Mouse (Mus musculus): ENCODE data around the gene Agbl4.

GRCm38 (mm10) chr4:111485189-111485588 is 1087.7 kb downstream of the Agbl4 start:
- TF ChIP-seq JUND (conservative IDR thresholded peaks at IDR 0.05; ENCODE audit: low read depth, low read length) (no peak), CTCF (conservative IDR thresholded peaks at IDR 0.05 in 1 of 2, IDR thresholded peaks at IDR 0.05 in 1 of 2; ENCODE audit: low read depth in 2 of 2, low read length in 2 of 2) (no peak), EP300 (IDR thresholded peaks at IDR 0.05; ENCODE audit: low read length) (no peak), RAD21 (IDR thresholded peaks at IDR 0.05; ENCODE audit: low read depth, low read length) (no peak), E2F4 (IDR thresholded peaks at IDR 0.05; ENCODE audit: insufficient replicate concordance, low read depth, low read length) (no peak), UBTF (IDR thresholded peaks at IDR 0.05; ENCODE audit: low read depth, low read length) (no peak), KAT2A (IDR thresholded peaks at IDR 0.05; ENCODE audit: insufficient replicate concordance, low read length) (no peak), USF1 (IDR thresholded peaks at IDR 0.05; ENCODE audit: low read depth, low read length) (no peak), ZC3H11A (IDR thresholded peaks at IDR 0.05; ENCODE audit: low read depth, low read length) (no peak), BHLHE40 (IDR thresholded peaks at IDR 0.05; ENCODE audit: low read depth, low read length) (no peak), SMC3 (IDR thresholded peaks at IDR 0.05; ENCODE audit: low read depth, low read length) (no peak), POLR2AphosphoS2 (IDR thresholded peaks at IDR 0.05; ENCODE audit: low read depth, low read length) (no peak), POLR2A (IDR thresholded peaks at IDR 0.05; ENCODE audit: low read depth, low read length) (no peak)
